Mouse (Mus musculus): Measurements from ENCODE around the gene St6galnac5. TPM values are rescaled to one million over a fixed set of nuclear protein-coding genes. Genes with fewer than 3 reads are reported as not detected.
A peak's percentile ranks its signal among the peaks of the same experiment; 100 is the strongest.

The St6galnac5 gene
- polyA plus RNA-seq, 1 experiment from 2014 or later = 1.1 TPM

DNA sequence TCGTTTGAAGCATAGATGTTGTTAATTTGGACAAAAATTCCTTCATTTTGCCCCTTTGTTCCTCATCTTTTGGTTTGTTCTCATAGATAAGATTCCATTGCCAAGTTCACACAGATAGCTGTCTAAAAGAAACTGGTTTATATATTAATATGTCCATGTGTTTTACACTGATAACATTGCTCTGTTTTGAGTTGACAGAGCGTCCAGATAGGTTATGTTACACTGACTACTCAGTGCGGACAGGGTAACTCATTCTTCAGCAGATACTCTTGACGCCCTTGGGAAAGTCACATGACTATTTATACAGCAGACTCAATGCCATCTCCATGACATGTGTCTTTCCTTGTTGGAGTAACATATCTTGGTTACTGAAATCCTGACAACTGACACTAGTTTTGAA, 25.3 kb downstream of the St6galnac5 start:
- Histone ChIP-seq H3K4me1 (ENCODE audit: control insufficient read depth, insufficient read depth, low read length) (no peaks in the 10 kb centered on the region), H3K4me3 (ENCODE audit: low read length) (no peak overlapping the region), H3K9ac (ENCODE audit: low read depth, low read length) (no peak overlapping the region), H3K36me3 (ENCODE audit: control insufficient read depth, insufficient read depth, low read length) (no peaks in the 10 kb centered on the region), H3K4me2 (replicated peaks; ENCODE audit: low read depth, low read length) (no peak overlapping the region), H3K27me3 (ENCODE audit: control insufficient read depth, insufficient read depth, low read length) (no peaks in the 10 kb centered on the region), H3K27ac (ENCODE audit: low read depth, low read length) (no peak overlapping the region), H3K9me3 (ENCODE audit: control insufficient read depth, low read length) (no peaks in the 10 kb centered on the region; the same call in 1 of the 2 replicates)
- ATAC-seq (ENCODE audit: low FRiP score, low TSS enrichment) = no peak
- 81% methylated on average over 4 of the region's 4 CpGs for WGBS

GRCm38 (mm10) chr3:152956038-152956437, 26.0 kb downstream of the St6galnac5 start:
- WGBS = 68% methylated on average over 5 of the region's 5 CpGs
- Histone ChIP-seq H3K9me3 (ENCODE audit: control insufficient read depth, low read length) (no peaks in the 10 kb centered on the region; the same call in 1 of the 2 replicates), H3K27ac (ENCODE audit: low read depth, low read length) (no peak overlapping the region), H3K4me2 (replicated peaks; ENCODE audit: low read depth, low read length) (no peak overlapping the region), H3K9ac (ENCODE audit: low read depth, low read length) (no peak overlapping the region), H3K36me3 (ENCODE audit: control insufficient read depth, insufficient read depth, low read length) (no peaks in the 10 kb centered on the region), H3K4me1 (ENCODE audit: control insufficient read depth, insufficient read depth, low read length) (no peaks in the 10 kb centered on the region), H3K4me3 (ENCODE audit: low read length) (no peak overlapping the region), H3K27me3 (ENCODE audit: control insufficient read depth, insufficient read depth, low read length) (no peaks in the 10 kb centered on the region)
- no peak for ATAC-seq (ENCODE audit: low FRiP score, low TSS enrichment)

- H3K4me3 ChIP-seq (ENCODE audit: low read length) = no peak overlapping the region
- no peaks in the 10 kb centered on the region for H3K36me3 ChIP-seq (ENCODE audit: control insufficient read depth, insufficient read depth, low read length)
- H3K4me2 ChIP-seq (replicated peaks; ENCODE audit: low read depth, low read length) = no peak overlapping the region
- no peaks in the 10 kb centered on the region for H3K27me3 ChIP-seq (ENCODE audit: control insufficient read depth, insufficient read depth, low read length)
- ATAC-seq (ENCODE audit: low FRiP score, low TSS enrichment) = no peak
- H3K9me3 ChIP-seq (ENCODE audit: control insufficient read depth, low read length) = no peaks in the 10 kb centered on the region
- no peak overlapping the region for H3K27ac ChIP-seq (ENCODE audit: low read depth, low read length)
- no peak overlapping the region for H3K9ac ChIP-seq (ENCODE audit: low read depth, low read length)
- WGBS = 59% methylated on average over 11 of the region's 11 CpGs
- no peaks in the 10 kb centered on the region for H3K4me1 ChIP-seq (ENCODE audit: control insufficient read depth, insufficient read depth, low read length)
These were observed 30.2 kb downstream of the St6galnac5 start for GRCm38 (mm10) chr3:152951634-152952545.

GRCm38 (mm10) chr3:152950914-152951313, 31.1 kb downstream of the St6galnac5 start:
- H3K9me3 ChIP-seq (ENCODE audit: control insufficient read depth, low read length) = no peaks in the 10 kb centered on the region
- no peaks in the 10 kb centered on the region for H3K4me1 ChIP-seq (ENCODE audit: control insufficient read depth, insufficient read depth, low read length)
- no peaks in the 10 kb centered on the region for H3K36me3 ChIP-seq (ENCODE audit: control insufficient read depth, insufficient read depth, low read length)
- no peak overlapping the region for H3K4me3 ChIP-seq (ENCODE audit: low read length)
- no peak overlapping the region for H3K4me2 ChIP-seq (replicated peaks; ENCODE audit: low read depth, low read length)
- no peak for ATAC-seq (ENCODE audit: low FRiP score, low TSS enrichment)
- H3K9ac ChIP-seq (ENCODE audit: low read depth, low read length) = no peak overlapping the region
- H3K27ac ChIP-seq (ENCODE audit: low read depth, low read length) = no peak overlapping the region
- 95% methylated on average over 9 of the region's 9 CpGs for WGBS
- H3K27me3 ChIP-seq (ENCODE audit: control insufficient read depth, insufficient read depth, low read length) = no peaks in the 10 kb centered on the region

DNA sequence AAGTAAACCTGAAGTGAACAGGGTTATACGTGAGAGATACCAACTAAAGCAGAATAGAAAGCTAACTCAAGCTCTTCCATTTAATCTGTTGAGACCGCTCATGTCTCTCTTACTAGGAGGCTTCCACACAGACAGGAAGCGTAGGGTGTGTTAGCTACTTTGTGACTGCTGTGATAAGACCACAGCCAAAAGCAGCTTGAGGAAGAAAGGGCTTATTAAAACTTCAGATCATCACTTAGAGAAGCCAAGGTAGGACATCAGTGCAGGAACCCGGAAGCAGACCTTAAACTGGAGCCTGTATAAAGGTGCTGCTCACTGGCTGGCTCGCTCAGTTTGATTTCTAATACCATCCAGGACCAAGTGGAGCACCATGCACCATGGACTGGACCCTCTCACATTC, 31.7 kb downstream of the St6galnac5 start:
- WGBS = 96% methylated on average over 5 of the region's 5 CpGs
- no peak overlapping the region for H3K4me2 ChIP-seq (replicated peaks; ENCODE audit: low read depth, low read length)
- no peaks in the 10 kb centered on the region for H3K27me3 ChIP-seq (ENCODE audit: control insufficient read depth, insufficient read depth, low read length)
- no peaks in the 10 kb centered on the region for H3K36me3 ChIP-seq (ENCODE audit: control insufficient read depth, insufficient read depth, low read length)
- H3K27ac ChIP-seq (ENCODE audit: low read depth, low read length) = no peak overlapping the region
- H3K9me3 ChIP-seq (ENCODE audit: control insufficient read depth, low read length) = no peaks in the 10 kb centered on the region
- no peak overlapping the region for H3K4me3 ChIP-seq (ENCODE audit: low read length)
- no peak for ATAC-seq (ENCODE audit: low FRiP score, low TSS enrichment)
- no peaks in the 10 kb centered on the region for H3K4me1 ChIP-seq (ENCODE audit: control insufficient read depth, insufficient read depth, low read length)
- H3K9ac ChIP-seq (ENCODE audit: low read depth, low read length) = no peak overlapping the region

GRCm38 (mm10) chr3:152949233-152949777, 32.7 kb downstream of the St6galnac5 start:
- H3K4me2 ChIP-seq (replicated peaks; ENCODE audit: low read depth, low read length) = no peak overlapping the region
- no peaks in the 10 kb centered on the region for H3K36me3 ChIP-seq (ENCODE audit: control insufficient read depth, insufficient read depth, low read length)
- ATAC-seq (ENCODE audit: low FRiP score, low TSS enrichment) = peak; percentile 69; the same call in 1 of the 2 replicates
- H3K9ac ChIP-seq (ENCODE audit: low read depth, low read length) = no peak overlapping the region
- WGBS = 92% methylated on average over 15 of the region's 15 CpGs
- no peaks in the 10 kb centered on the region for H3K27me3 ChIP-seq (ENCODE audit: control insufficient read depth, insufficient read depth, low read length)
- H3K27ac ChIP-seq (ENCODE audit: low read depth, low read length) = no peak overlapping the region
- H3K4me1 ChIP-seq (ENCODE audit: control insufficient read depth, insufficient read depth, low read length) = no peaks in the 10 kb centered on the region
- no peak overlapping the region for H3K4me3 ChIP-seq (ENCODE audit: low read length)
- no peaks in the 10 kb centered on the region for H3K9me3 ChIP-seq (ENCODE audit: control insufficient read depth, low read length)

DNA sequence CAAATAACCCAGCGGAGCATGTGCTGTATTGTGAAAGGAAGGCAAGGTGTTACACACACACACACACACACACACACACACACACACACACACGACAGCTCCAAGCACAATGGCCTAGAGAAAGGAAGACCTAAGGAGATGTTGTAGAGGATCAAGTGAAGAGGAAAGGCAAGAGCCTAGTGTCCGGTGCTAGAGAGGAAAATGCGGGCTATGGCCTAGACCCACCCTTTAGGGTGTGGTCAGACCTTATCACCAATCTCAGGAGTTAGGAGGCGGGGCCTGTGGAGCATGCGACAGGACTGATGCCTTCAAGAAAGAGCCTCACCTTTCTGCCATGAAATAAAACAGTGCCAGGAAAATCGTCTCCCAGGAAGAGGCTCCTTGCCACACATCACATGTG, 33.5 kb downstream of the St6galnac5 start:
- WGBS = 87% methylated on average over 7 of the region's 7 CpGs
- H3K4me1 ChIP-seq (ENCODE audit: control insufficient read depth, insufficient read depth, low read length) = no peaks in the 10 kb centered on the region

DNA sequence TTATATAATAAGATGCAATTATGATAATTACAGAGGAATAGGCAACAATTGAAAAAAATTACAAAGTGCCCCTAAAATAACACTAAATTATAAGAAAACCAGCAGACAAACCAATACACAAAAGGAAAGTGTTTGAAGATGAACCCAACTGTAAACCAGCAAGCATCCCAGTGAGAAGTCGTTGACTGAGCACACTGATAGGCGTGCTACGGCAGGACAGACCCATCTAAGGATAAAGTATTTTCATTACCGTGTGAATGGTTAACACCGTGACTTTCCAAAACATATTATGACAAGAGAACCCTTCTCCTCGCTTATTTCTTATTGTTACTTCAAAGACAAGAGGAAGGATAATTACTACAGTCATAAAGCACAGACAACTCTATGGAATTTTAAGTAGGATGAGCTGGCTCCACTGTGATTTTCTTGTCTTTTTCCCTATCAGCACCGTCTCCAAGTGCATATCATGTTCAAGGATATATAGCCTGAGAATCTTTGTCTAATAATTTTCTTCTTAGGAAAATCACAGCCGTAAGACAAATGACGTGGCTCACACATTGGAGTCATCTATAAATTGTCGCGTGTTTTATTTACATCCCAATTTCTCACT, 34.9 kb downstream of the St6galnac5 start:
- Histone ChIP-seq H3K27me3 (ENCODE audit: control insufficient read depth, insufficient read depth, low read length) (no peaks in the 10 kb centered on the region), H3K4me2 (replicated peaks; ENCODE audit: low read depth, low read length) (no peak overlapping the region), H3K9ac (ENCODE audit: low read depth, low read length) (no peak overlapping the region), H3K4me1 (ENCODE audit: control insufficient read depth, insufficient read depth, low read length) (no peaks in the 10 kb centered on the region), H3K4me3 (ENCODE audit: low read length) (no peak overlapping the region), H3K9me3 (ENCODE audit: control insufficient read depth, low read length) (no peaks in the 10 kb centered on the region), H3K27ac (ENCODE audit: low read depth, low read length) (no peak overlapping the region), H3K36me3 (ENCODE audit: control insufficient read depth, insufficient read depth, low read length) (no peaks in the 10 kb centered on the region)
- no peak for ATAC-seq (ENCODE audit: low FRiP score, low TSS enrichment)
- 75% methylated on average over 11 of the region's 11 CpGs for WGBS

More for the DNA sequence above, 33.5 kb downstream of the St6galnac5 start:
- Histone ChIP-seq H3K4me2 (replicated peaks; ENCODE audit: low read depth, low read length) (no peak overlapping the region), H3K36me3 (ENCODE audit: control insufficient read depth, insufficient read depth, low read length) (no peaks in the 10 kb centered on the region), H3K27ac (ENCODE audit: low read depth, low read length) (no peak overlapping the region), H3K4me3 (ENCODE audit: low read length) (no peak overlapping the region), H3K27me3 (ENCODE audit: control insufficient read depth, insufficient read depth, low read length) (no peaks in the 10 kb centered on the region), H3K9me3 (ENCODE audit: control insufficient read depth, low read length) (no peaks in the 10 kb centered on the region), H3K9ac (ENCODE audit: low read depth, low read length) (no peak overlapping the region)
- ATAC-seq (ENCODE audit: low FRiP score, low TSS enrichment) = no peak

DNA sequence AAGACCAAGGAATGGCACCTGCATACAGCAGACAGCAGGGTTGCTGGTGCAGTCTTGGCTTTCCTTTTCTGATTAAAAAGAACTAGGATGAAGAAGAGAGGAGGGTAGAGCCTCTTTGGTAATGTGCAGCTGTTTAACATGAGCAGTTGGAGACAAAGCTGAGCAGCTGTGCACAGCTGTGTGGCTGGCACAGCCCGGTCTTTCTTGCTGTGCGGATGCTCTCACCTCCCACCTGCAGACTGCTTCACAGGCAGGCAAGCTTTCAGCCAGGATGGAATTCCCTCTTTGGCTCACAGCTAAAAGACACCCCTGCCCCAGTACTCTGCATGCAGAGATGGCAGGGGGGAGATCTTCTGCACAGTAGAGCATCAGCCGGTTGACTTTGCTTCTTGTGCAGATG, 37.3 kb downstream of the St6galnac5 start:
- Histone ChIP-seq H3K4me2 (replicated peaks; ENCODE audit: low read depth, low read length) (no peak overlapping the region), H3K9me3 (ENCODE audit: control insufficient read depth, low read length) (no peaks in the 10 kb centered on the region), H3K36me3 (ENCODE audit: control insufficient read depth, insufficient read depth, low read length) (no peaks in the 10 kb centered on the region), H3K4me1 (ENCODE audit: control insufficient read depth, insufficient read depth, low read length) (no peaks in the 10 kb centered on the region), H3K27ac (ENCODE audit: low read depth, low read length) (no peak overlapping the region), H3K27me3 (ENCODE audit: control insufficient read depth, insufficient read depth, low read length) (no peaks in the 10 kb centered on the region), H3K9ac (ENCODE audit: low read depth, low read length) (no peak overlapping the region), H3K4me3 (ENCODE audit: low read length) (no peak overlapping the region)
- ATAC-seq (ENCODE audit: low FRiP score, low TSS enrichment) = no peak
- 83% methylated on average over 3 of the region's 3 CpGs for WGBS
